Mouse (Mus musculus) brain, embryonic 14.5 days (tissue): ENCODE data around the gene Akap10. TPM values are rescaled to one million over a fixed set of nuclear protein-coding genes. Genes with fewer than 3 reads are reported as not detected.
"Not testable (repeated sequence)": the region's sequence is repeated elsewhere in the genome, so short reads cannot be mapped to it uniquely, and the experiment has no call there.

ENCODE experiments used
- DNase-seq: peaks from one replicate; pipeline ENCODE4 v3.0.0-alpha.2; 2011; ENCODE audit warnings: low read depth
- CTCF ChIP-seq: fragments of 200-500 bp; IDR thresholded peaks from 2 replicates; pipeline ENCODE4 v1.5.1; 2012; ENCODE audit warnings: inconsistent platforms, mild to moderate bottlenecking, moderate library complexity, borderline replicate concordance; ENCODE audit not compliant: insufficient read depth, insufficient read length; ENCODE audit errors: extremely low read depth
- POLR2A ChIP-seq: fragments of 200-500 bp; IDR thresholded peaks from 2 replicates; pipeline ENCODE4 v1.6.1; 2012; ENCODE audit warnings: mild to moderate bottlenecking, inconsistent platforms, borderline replicate concordance; ENCODE audit not compliant: poor library complexity, insufficient read depth, insufficient read length, severe bottlenecking; ENCODE audit errors: extremely low read depth
- polyA plus RNA-seq: library from polyadenylated mRNA; depleted of rRNA; stranded (reverse); fragments of >200 nt; gene quantifications from 2 replicates; pipeline ENCODE4 v1.2.3, GENCODE M21; 2012; rRNA removed

Akap10 gene
- polyA plus RNA-seq, 1 experiment = 17.1 TPM

GRCm38 (mm10) chr11:61854211-61854987 lies 75.7 kb downstream of the Akap10 start:
- DNase-seq = peak; percentile 95
- TF ChIP-seq CTCF (peak; percentile 56), POLR2A (peak; percentile 86)

GRCm38 (mm10) chr11:61853659-61854058 lies 76.4 kb downstream of the Akap10 start:
- DNase-seq = no peak
- TF ChIP-seq CTCF (no peak), POLR2A (no peak)

DNA sequence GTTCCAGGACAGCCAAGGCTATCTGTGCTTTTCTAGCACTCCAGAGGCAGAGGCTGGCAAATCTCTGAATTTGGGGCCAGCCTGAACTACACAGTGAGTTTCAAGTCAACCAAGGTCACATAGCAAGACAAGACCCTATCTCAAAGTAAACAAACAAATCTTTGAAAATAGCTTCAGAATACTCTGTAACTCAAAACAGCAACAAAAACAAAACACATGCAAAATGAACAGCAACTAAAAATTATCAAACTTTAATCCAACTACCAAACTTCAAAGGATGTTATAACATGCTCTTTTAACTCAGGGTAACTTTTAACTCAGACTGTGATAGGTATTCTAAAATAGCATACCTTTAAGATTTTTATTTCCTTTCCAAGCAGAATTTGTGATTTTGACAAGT lies 77.1 kb downstream of the Akap10 start:
- DNase-seq = no peak
- TF ChIP-seq CTCF (no peak), POLR2A (no peak)

GRCm38 (mm10) chr11:61851195-61851594 lies 78.9 kb downstream of the Akap10 start:
- TF ChIP-seq CTCF = no peak
- TF ChIP-seq POLR2A = no peak
- DNase-seq = no peak

GRCm38 (mm10) chr11:61840663-61841062 lies 89.4 kb downstream of the Akap10 start:
- DNase-seq = not testable (repeated sequence)

GRCm38 (mm10) chr11:61839940-61840339 lies 90.1 kb downstream of the Akap10 start:
- TF ChIP-seq POLR2A (no peak), CTCF (no peak)
- DNase-seq = no peak

- no peak for DNase-seq
- TF ChIP-seq CTCF (no peak), POLR2A (no peak)
Observed at GRCm38 (mm10) chr11:61839182-61839581, 90.9 kb downstream of the Akap10 start.

Other genes starting within 250 kb of the Akap10 start
- 0.42 and 0.55 TPM in 2 replicates for gene Fam83g, start 246.2 kb downstream of the Akap10 start, polyA plus RNA-seq
- gene Slc5a10, start 209.4 kb downstream of the Akap10 start, polyA plus RNA-seq = 0.04 and 0.11 TPM in 2 replicates
- 54.3 and 68.5 TPM in 2 replicates for gene Prpsap2, start 168.2 kb downstream of the Akap10 start, polyA plus RNA-seq
- gene Ulk2, start 75.2 kb downstream of the Akap10 start, polyA plus RNA-seq = 82.7 and 97.5 TPM in 2 replicates
- 13.5 and 16.9 TPM in 2 replicates for gene Specc1, start 26.5 kb upstream of the Akap10 start, polyA plus RNA-seq